Mouse (Mus musculus): ENCODE data around the gene Cpsf2.

GRCm38 (mm10) chr12:102000785-102001184 lies 25.0 kb downstream of the Cpsf2 start:
- TF ChIP-seq POLR2A (IDR thresholded peaks at IDR 0.05; ENCODE audit: borderline replicate concordance, extremely low read depth, insufficient read depth, insufficient read length, poor library complexity, severe bottlenecking) (no peak), CTCF (IDR thresholded peaks at IDR 0.05; ENCODE audit: borderline replicate concordance, extremely low read depth, insufficient read depth, insufficient read length) (no peak)

Measured in brain, embryonic 14.5 days (tissue).